Mouse (Mus musculus): ENCODE data around the gene Urb1. TPM values are rescaled to one million over a fixed set of nuclear protein-coding genes. Genes with fewer than 3 reads are reported as not detected.
"Not testable (repeated sequence)": the region's sequence is repeated elsewhere in the genome, so short reads cannot be mapped to it uniquely, and the experiment has no call there.

Urb1 gene
- polyA plus RNA-seq, 1 experiment from 2014 or later = 12.6 TPM

- Histone ChIP-seq H3K9ac (0 out of 2 replicates have a peak overlapping the region, but pooled peaks have one; percentile 9), H3K4me1 (peaks cover 36% of the 10 kb centered on the region), H3K27me3 (peaks cover 44% of the 10 kb centered on the region), H3K36me3 (no peaks in the 10 kb centered on the region), H3K9me3 (replicated peaks) (no peaks in the 10 kb centered on the region), H3K4me3 (no peak overlapping the region), H3K4me2 (replicated peaks) (peak overlapping the region; percentile 11; the same call in 1 of the 2 replicates), H3K27ac (peak overlapping the region; percentile 40; the same call in 1 of the 2 replicates)
- ATAC-seq (ENCODE audit: low FRiP score) = no peak
- WGBS = 20% methylated on average over 9 of the region's 9 CpGs
Observed at GRCm38 (mm10) chr16:90833041-90833791, 23.0 kb upstream of the Urb1 start.

DNA sequence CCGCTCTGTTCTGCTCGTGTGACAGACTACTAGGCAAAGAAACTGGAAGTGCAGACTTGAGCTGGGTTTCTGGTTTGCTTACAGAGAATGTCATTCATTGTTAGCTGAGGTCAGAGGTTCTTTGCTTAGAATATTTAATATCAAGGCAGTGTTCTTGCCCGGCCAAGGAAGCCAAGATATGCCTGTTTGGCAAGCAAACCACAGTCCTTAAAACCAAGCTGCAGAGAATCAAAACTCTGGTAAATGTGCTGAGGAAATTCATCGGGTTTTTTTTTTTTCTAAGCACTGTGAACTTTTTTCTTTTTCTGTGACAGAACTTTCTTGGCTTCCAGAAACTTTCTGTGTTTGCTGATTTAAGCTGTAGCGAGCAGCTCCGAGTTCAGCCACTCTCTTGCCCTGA, 22.3 kb upstream of the Urb1 start:
- peaks cover 36% of the 10 kb centered on the region for H3K4me1 ChIP-seq
- no peak overlapping the region for H3K9ac ChIP-seq
- peak overlapping the region; percentile 98; the same call in 1 of the 2 replicates for H3K4me2 ChIP-seq (replicated peaks)
- H3K36me3 ChIP-seq = no peaks in the 10 kb centered on the region
- no peaks in the 10 kb centered on the region for H3K9me3 ChIP-seq (replicated peaks)
- H3K27me3 ChIP-seq = peaks cover 51% of the 10 kb centered on the region
- no peak overlapping the region for H3K4me3 ChIP-seq
- no peak overlapping the region for H3K27ac ChIP-seq
- ATAC-seq (ENCODE audit: low FRiP score) = no peak
- WGBS = 40% methylated on average over 6 of the region's 6 CpGs

DNA sequence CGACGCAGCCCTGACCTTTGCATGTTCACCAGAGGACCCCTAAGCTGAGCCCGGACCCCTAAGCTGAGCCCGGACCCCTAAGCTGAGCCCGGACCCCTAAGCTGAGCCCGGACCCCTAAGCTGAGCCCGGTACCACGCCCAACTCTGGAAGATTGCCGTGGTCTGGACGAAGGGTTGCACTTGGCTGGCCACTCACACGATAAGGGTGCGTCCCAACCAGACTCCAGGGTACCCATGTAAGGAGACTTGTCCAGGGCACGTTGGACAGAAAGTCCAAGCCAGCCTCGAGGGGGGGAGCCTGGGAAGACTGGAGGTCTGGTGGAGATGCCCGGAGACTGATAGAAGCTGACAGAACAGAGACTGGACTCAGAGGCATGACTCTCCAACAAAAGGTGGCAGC, 21.5 kb upstream of the Urb1 start:
- Histone ChIP-seq H3K4me1 (peaks cover 36% of the 10 kb centered on the region), H3K9me3 (replicated peaks) (no peaks in the 10 kb centered on the region), H3K9ac (no peak overlapping the region), H3K4me3 (peak overlapping the region; percentile 55), H3K27ac (no peak overlapping the region), H3K36me3 (no peaks in the 10 kb centered on the region), H3K4me2 (replicated peaks) (peak overlapping the region; percentile 98), H3K27me3 (peaks cover 51% of the 10 kb centered on the region)
- ATAC-seq (ENCODE audit: low FRiP score) = no peak
- 18% methylated on average over 15 of the region's 15 CpGs for WGBS

DNA sequence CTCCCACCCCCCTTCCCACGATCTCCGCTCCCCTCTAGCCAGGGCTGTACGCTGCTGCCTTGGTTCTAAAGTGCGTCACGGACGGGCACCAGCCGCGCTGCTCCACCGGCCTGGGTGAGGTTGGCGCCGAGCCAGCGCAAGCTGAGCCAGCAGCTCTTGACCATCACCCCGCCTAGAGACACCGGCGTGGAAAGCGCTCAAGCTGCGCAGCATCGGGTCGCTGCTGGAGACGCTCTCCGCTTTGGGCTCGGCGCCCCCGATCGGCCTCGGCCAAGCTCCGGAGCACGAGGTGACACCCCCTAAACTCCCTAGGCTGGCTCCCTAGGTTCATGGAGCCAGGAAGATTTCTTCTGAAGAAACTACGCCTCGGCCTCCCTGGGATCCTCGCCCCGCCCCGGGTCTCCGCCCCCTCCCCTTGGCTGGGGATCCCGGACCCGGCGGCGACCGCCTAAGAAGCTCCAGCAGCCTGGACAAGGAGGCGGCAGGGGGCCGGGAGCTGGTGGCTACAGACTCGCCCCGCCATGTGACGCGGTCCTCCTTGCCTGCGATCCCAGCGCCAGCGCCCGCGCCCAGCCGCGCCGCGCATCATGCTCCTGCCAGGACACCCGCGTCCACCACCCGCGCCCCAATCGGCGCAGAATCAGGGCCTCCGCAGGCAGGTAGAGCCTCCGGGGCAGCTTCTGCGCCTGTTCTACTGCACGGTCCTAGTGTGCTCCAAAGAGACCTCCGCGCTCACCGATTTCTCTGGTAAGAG, 20.6 kb upstream of the Urb1 start:
- H3K4me3 ChIP-seq = peak overlapping the region; percentile 55
- H3K4me1 ChIP-seq = peaks cover 36% of the 10 kb centered on the region
- ATAC-seq (ENCODE audit: low FRiP score) = peak; percentile 73
- H3K4me2 ChIP-seq (replicated peaks) = peak overlapping the region; percentile 98
- under 1% methylated on average over 65 of the region's 67 CpGs for WGBS
- peak overlapping the region; percentile 62 for H3K9ac ChIP-seq
- H3K9me3 ChIP-seq (replicated peaks) = no peaks in the 10 kb centered on the region
- H3K36me3 ChIP-seq = no peaks in the 10 kb centered on the region
- H3K27me3 ChIP-seq = peaks cover 51% of the 10 kb centered on the region
- no peak overlapping the region for H3K27ac ChIP-seq

- H3K36me3 ChIP-seq = no peaks in the 10 kb centered on the region
- H3K27me3 ChIP-seq = peaks cover 51% of the 10 kb centered on the region
- no peak overlapping the region for H3K27ac ChIP-seq
- no peaks in the 10 kb centered on the region for H3K9me3 ChIP-seq (replicated peaks)
- peak overlapping the region; percentile 55 for H3K4me3 ChIP-seq
- WGBS = under 1% methylated on average over 43 of the region's 45 CpGs
- peak overlapping the region; percentile 98 for H3K4me2 ChIP-seq (replicated peaks)
- H3K4me1 ChIP-seq = peaks cover 36% of the 10 kb centered on the region
- peak overlapping the region; percentile 62 for H3K9ac ChIP-seq
- ATAC-seq (ENCODE audit: low FRiP score) = peak; percentile 67
Observed at GRCm38 (mm10) chr16:90829894-90830685, 19.9 kb upstream of the Urb1 start.

DNA sequence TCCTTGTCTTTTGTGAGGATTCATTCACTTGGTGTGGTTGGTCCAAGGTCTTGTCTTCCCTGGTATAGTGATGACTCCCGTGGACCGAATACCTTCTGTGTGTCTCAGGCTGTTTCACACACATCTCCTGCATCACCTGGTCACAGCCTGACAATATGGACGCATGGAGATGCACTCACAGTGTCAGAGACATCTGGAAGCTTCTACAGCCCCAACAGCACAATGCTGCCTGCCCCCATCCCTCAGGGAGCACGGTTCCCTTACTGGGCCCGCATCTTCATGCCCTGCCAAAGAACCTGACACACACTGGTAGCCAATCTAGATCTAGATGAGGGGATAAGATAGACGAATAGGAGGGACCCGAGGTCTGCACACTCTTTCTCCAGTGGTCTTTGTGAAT, 18.9 kb upstream of the Urb1 start:
- Histone ChIP-seq H3K4me2 (replicated peaks) (no peak overlapping the region), H3K4me3 (no peak overlapping the region), H3K4me1 (peaks cover 36% of the 10 kb centered on the region), H3K27me3 (peaks cover 51% of the 10 kb centered on the region), H3K9me3 (replicated peaks) (no peaks in the 10 kb centered on the region), H3K36me3 (no peaks in the 10 kb centered on the region), H3K27ac (no peak overlapping the region), H3K9ac (no peak overlapping the region)
- WGBS = 83% methylated on average over 7 of the region's 7 CpGs
- no peak for ATAC-seq (ENCODE audit: low FRiP score)

- peaks cover 40% of the 10 kb centered on the region for H3K27me3 ChIP-seq
- ATAC-seq (ENCODE audit: low FRiP score) = no peak
Observed at GRCm38 (mm10) chr16:90827498-90827897, 17.3 kb upstream of the Urb1 start.

DNA sequence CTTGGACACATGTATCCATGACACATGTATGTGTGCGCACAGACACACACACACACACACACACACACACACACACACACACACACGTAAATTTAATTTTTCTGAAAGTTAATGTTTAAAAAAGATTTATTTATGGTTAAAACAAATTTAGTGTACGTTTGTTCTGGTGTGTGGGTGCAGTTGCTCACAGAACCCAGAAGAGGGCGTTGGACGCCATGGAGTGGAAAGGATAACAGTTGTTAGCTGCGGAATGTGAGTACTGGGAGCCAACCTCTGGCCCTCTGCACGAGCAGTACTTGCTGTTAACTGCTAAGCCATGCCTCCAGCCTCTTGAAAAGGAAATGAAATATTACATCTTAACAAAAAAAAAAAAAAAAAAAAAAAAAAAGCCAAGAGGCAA, 16.2 kb upstream of the Urb1 start, which contains the start of gene Eva1c:
Eva1c (plus strand) TSS at position 263 of the 400 bp plus-strand sequence.
- H3K36me3 ChIP-seq = no peaks in the 10 kb centered on the region
- no peaks in the 10 kb centered on the region for H3K9me3 ChIP-seq (replicated peaks)
- ATAC-seq (ENCODE audit: low FRiP score) = no peak
- no peak within 1 kb of the TSS for H3K9ac ChIP-seq
- H3K27ac ChIP-seq = no peak within 1 kb of the TSS
- peaks cover 30% of the 10 kb centered on the region for H3K27me3 ChIP-seq
- WGBS = 69% methylated on average over 7 of the region's 7 CpGs
- H3K4me3 ChIP-seq = no peak within 1 kb of the TSS
- peaks cover 18% of the 10 kb centered on the region for H3K4me1 ChIP-seq
- no peak within 1 kb of the TSS for H3K4me2 ChIP-seq (replicated peaks)

More at GRCm38 (mm10) chr16:90827498-90827897, 17.3 kb upstream of the Urb1 start:
- H3K4me3 ChIP-seq = no peak overlapping the region
- H3K36me3 ChIP-seq = no peaks in the 10 kb centered on the region
- no peak overlapping the region for H3K9ac ChIP-seq
- no peak overlapping the region for H3K27ac ChIP-seq
- H3K4me1 ChIP-seq = peaks cover 22% of the 10 kb centered on the region
- no peaks in the 10 kb centered on the region for H3K9me3 ChIP-seq (replicated peaks)
- 77% methylated on average over 9 of the region's 9 CpGs for whole genome bisulfite sequencing
- no peak overlapping the region for H3K4me2 ChIP-seq (replicated peaks)

GRCm38 (mm10) chr16:90826041-90826440, 15.8 kb upstream of the Urb1 start:
- Histone ChIP-seq H3K4me1 (peaks cover 15% of the 10 kb centered on the region), H3K36me3 (no peaks in the 10 kb centered on the region), H3K9ac (no peak overlapping the region), H3K4me3 (no peak overlapping the region), H3K27me3 (peaks cover 26% of the 10 kb centered on the region), H3K27ac (no peak overlapping the region), H3K9me3 (replicated peaks) (no peaks in the 10 kb centered on the region), H3K4me2 (replicated peaks) (no peak overlapping the region)
- 74% methylated on average over 5 of the region's 5 CpGs for WGBS
- ATAC-seq (ENCODE audit: low FRiP score) = no peak

GRCm38 (mm10) chr16:90823986-90824385, 13.8 kb upstream of the Urb1 start:
- H3K4me2 ChIP-seq (replicated peaks); H3K9ac ChIP-seq; H3K4me1 ChIP-seq; H3K27ac ChIP-seq; H3K9me3 ChIP-seq (replicated peaks); H3K4me3 ChIP-seq; H3K36me3 ChIP-seq; ATAC-seq (ENCODE audit: low FRiP score): not testable (repeated sequence)
- WGBS = 71% methylated on average over 4 of the region's 4 CpGs
- H3K27me3 ChIP-seq = peaks cover 14% of the 10 kb centered on the region

- Histone ChIP-seq H3K27ac (no peak overlapping the region), H3K36me3 (no peaks in the 10 kb centered on the region), H3K9me3 (replicated peaks) (no peaks in the 10 kb centered on the region), H3K4me2 (replicated peaks) (no peak overlapping the region), H3K27me3 (0 out of 2 replicates have a peak, but pooled peaks cover 4% of the 10 kb centered on the region), H3K9ac (no peak overlapping the region), H3K4me1 (no peaks in the 10 kb centered on the region), H3K4me3 (no peak overlapping the region)
- WGBS = 63% methylated on average over 7 of the region's 7 CpGs
- no peak for ATAC-seq (ENCODE audit: low FRiP score)
Observed at GRCm38 (mm10) chr16:90822981-90823380, 12.8 kb upstream of the Urb1 start.
